Mouse (Mus musculus): ENCODE measurements around the gene Tsga10ip. TPM values are rescaled to one million over a fixed set of nuclear protein-coding genes. Genes with fewer than 3 reads are reported as not detected.
A peak's percentile ranks its signal among the peaks of the same experiment; 100 is the strongest.

The Tsga10ip gene
- polyA plus RNA-seq, 1 experiment from 2014 or later, result 0.15 TPM

DNA sequence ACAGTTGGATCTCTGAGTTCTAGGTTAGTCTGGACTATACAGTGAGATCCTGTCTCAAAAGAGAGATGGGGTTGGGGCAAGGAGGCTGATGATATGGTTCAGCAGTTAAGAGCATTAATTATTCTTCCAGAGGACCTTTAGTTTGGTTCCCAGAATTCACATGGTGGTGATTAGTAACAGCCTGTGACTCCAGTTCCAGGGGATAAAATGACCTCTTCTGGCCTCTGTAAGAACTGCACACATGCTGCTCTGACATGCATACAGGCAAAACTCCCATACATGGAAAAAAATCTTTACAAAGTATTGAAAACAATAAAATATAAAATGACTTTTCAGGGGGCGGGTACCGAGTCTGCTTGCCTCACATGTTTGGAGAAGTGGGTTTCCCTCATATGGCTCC, 25.8 kb upstream of the Tsga10ip start:
- DNase-seq (ENCODE audit: low spot score), result peak; percentile 70
- ATAC-seq (replicated peaks; ENCODE audit: insufficient number of reproducible peaks, low FRiP score, low TSS enrichment, low read depth), result no peak
- H3K9me3 ChIP-seq (replicated peaks; ENCODE audit: control insufficient read depth, low read length), result no peaks in the 10 kb centered on the region
- peaks cover 12% of the 10 kb centered on the region for H3K4me1 ChIP-seq (ENCODE audit: control insufficient read depth, insufficient read depth, low read length)
- H3K36me3 ChIP-seq (replicated peaks; ENCODE audit: control insufficient read depth, insufficient read depth, low read depth, low read length), result peaks cover 4% of the 10 kb centered on the region
- H3K9ac ChIP-seq (replicated peaks; ENCODE audit: low read length), result no peak overlapping the region
- no peak overlapping the region for H3K27ac ChIP-seq (replicated peaks; ENCODE audit: low read depth, low read length)
- H3K27me3 ChIP-seq (ENCODE audit: control insufficient read depth, insufficient read depth, low read length), result no peaks in the 10 kb centered on the region
- no peak overlapping the region for H3K4me2 ChIP-seq (ENCODE audit: low read depth, low read length)
- 87% methylated on average over 2 of the region's 2 CpGs for WGBS
- no peak overlapping the region for H3K4me3 ChIP-seq (ENCODE audit: low read depth, low read length)

DNA sequence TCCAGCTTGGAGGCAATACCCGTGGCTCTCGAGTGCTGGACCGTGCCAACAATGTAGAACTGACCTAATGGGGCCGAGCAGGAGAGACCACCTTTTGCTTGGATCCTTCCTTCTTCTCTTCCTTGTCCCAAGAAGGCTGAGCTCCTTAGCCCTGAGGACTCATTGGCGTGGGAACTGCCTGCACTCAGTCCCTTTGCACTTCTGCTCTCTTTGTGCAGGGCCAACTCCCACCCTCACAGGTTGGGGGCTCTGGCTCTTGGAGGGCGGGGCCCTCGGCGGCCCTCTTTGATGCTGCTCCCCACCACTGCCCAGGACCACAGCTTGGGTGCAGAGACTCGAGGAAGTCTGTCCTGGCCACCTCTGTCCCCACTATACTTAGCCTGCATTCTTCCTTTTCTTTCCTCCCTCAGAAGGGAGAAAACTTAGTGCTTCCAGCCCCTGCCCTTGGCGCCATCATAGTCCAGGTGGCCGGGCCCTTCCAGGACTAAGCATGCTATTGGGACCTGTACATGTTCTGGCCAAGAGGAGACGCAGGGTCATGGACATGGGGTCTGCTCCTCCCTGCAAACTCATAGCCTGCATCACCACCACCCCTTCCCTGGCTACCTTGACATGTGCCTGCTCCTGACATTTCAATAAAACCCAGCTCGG, 24.4 kb upstream of the Tsga10ip start:
- no peak overlapping the region for H3K9ac ChIP-seq (replicated peaks; ENCODE audit: low read length)
- ATAC-seq (replicated peaks; ENCODE audit: insufficient number of reproducible peaks, low FRiP score, low TSS enrichment, low read depth) (no peak), DNase-seq (ENCODE audit: low spot score) (no peak)
- H3K36me3 ChIP-seq (replicated peaks; ENCODE audit: control insufficient read depth, insufficient read depth, low read depth, low read length), result peaks cover 6% of the 10 kb centered on the region
- H3K4me2 ChIP-seq (ENCODE audit: low read depth, low read length), result no peak overlapping the region
- no peaks in the 10 kb centered on the region for H3K27me3 ChIP-seq (ENCODE audit: control insufficient read depth, insufficient read depth, low read length)
- no peak overlapping the region for H3K4me3 ChIP-seq (ENCODE audit: low read depth, low read length)
- no peak overlapping the region for H3K27ac ChIP-seq (replicated peaks; ENCODE audit: low read depth, low read length)
- WGBS, result 91% methylated on average over 13 of the region's 13 CpGs
- H3K4me1 ChIP-seq (ENCODE audit: control insufficient read depth, insufficient read depth, low read length), result peaks cover 13% of the 10 kb centered on the region
- H3K9me3 ChIP-seq (replicated peaks; ENCODE audit: control insufficient read depth, low read length), result no peaks in the 10 kb centered on the region

- H3K9me3 ChIP-seq (replicated peaks; ENCODE audit: control insufficient read depth, low read length), result no peaks in the 10 kb centered on the region
- peaks cover 13% of the 10 kb centered on the region for H3K4me1 ChIP-seq (ENCODE audit: control insufficient read depth, insufficient read depth, low read length)
- H3K4me2 ChIP-seq (ENCODE audit: low read depth, low read length), result peak overlapping the region; percentile 82
- H3K36me3 ChIP-seq (replicated peaks; ENCODE audit: control insufficient read depth, insufficient read depth, low read depth, low read length), result peaks cover 6% of the 10 kb centered on the region
- WGBS, result 90% methylated on average over 18 of the region's 18 CpGs
- no peaks in the 10 kb centered on the region for H3K27me3 ChIP-seq (ENCODE audit: control insufficient read depth, insufficient read depth, low read length)
- ATAC-seq (replicated peaks; ENCODE audit: insufficient number of reproducible peaks, low FRiP score, low TSS enrichment, low read depth) (no peak), DNase-seq (ENCODE audit: low spot score) (no peak)
- H3K4me3 ChIP-seq (ENCODE audit: low read depth, low read length), result peak overlapping the region; percentile 76
- peak overlapping the region; percentile 94 for H3K9ac ChIP-seq (replicated peaks; ENCODE audit: low read length)
- H3K27ac ChIP-seq (replicated peaks; ENCODE audit: low read depth, low read length), result no peak overlapping the region
Measured at GRCm38 (mm10) chr19:5425906-5426565, 23.7 kb upstream of the Tsga10ip start.

GRCm38 (mm10) chr19:5424782-5425741, 22.7 kb upstream of the Tsga10ip start, which contains the start of the genes Drap1 and AI837181:
TSS of gene Drap1 (minus strand) at chr19:5424979.
TSS of gene AI837181 (plus strand) at chr19:5425144.
- peak within 1 kb of the TSS; percentile 84 for H3K4me2 ChIP-seq (ENCODE audit: low read depth, low read length)
- H3K27ac ChIP-seq (replicated peaks; ENCODE audit: low read depth, low read length), result peak within 1 kb of the TSS; percentile 86
- H3K36me3 ChIP-seq (replicated peaks; ENCODE audit: control insufficient read depth, insufficient read depth, low read depth, low read length), result peaks cover 6% of the 10 kb centered on the region
- peak; percentile 97 for DNase-seq (ENCODE audit: low spot score)
- peak within 1 kb of the TSS; percentile 94 for H3K9ac ChIP-seq (replicated peaks; ENCODE audit: low read length)
- no peaks in the 10 kb centered on the region for H3K27me3 ChIP-seq (ENCODE audit: control insufficient read depth, insufficient read depth, low read length)
- no peaks in the 10 kb centered on the region for H3K9me3 ChIP-seq (replicated peaks; ENCODE audit: control insufficient read depth, low read length)
- peak; percentile 88 for ATAC-seq (replicated peaks; ENCODE audit: insufficient number of reproducible peaks, low FRiP score, low TSS enrichment, low read depth)
- peaks cover 13% of the 10 kb centered on the region for H3K4me1 ChIP-seq (ENCODE audit: control insufficient read depth, insufficient read depth, low read length)
- WGBS, result under 1% methylated on average over 63 of the region's 87 CpGs
- H3K4me3 ChIP-seq (ENCODE audit: low read depth, low read length), result peak within 1 kb of the TSS; percentile 76

- no peaks in the 10 kb centered on the region for H3K9me3 ChIP-seq (replicated peaks; ENCODE audit: control insufficient read depth, low read length)
- no peaks in the 10 kb centered on the region for H3K27me3 ChIP-seq (ENCODE audit: control insufficient read depth, insufficient read depth, low read length)
- ATAC-seq (replicated peaks; ENCODE audit: insufficient number of reproducible peaks, low FRiP score, low TSS enrichment, low read depth), result peak; percentile 67
- H3K9ac ChIP-seq (replicated peaks; ENCODE audit: low read length), result peak overlapping the region; percentile 94
- H3K27ac ChIP-seq (replicated peaks; ENCODE audit: low read depth, low read length), result peak overlapping the region; percentile 86
- H3K36me3 ChIP-seq (replicated peaks; ENCODE audit: control insufficient read depth, insufficient read depth, low read depth, low read length), result peaks cover 6% of the 10 kb centered on the region
- H3K4me2 ChIP-seq (ENCODE audit: low read depth, low read length), result peak overlapping the region; percentile 84
- peak overlapping the region; percentile 76 for H3K4me3 ChIP-seq (ENCODE audit: low read depth, low read length)
- peaks cover 13% of the 10 kb centered on the region for H3K4me1 ChIP-seq (ENCODE audit: control insufficient read depth, insufficient read depth, low read length)
- DNase-seq (ENCODE audit: low spot score), result peak; percentile 79
- under 1% methylated on average over 32 of the region's 48 CpGs for WGBS
Measured at GRCm38 (mm10) chr19:5424092-5424781, 21.9 kb upstream of the Tsga10ip start.

DNA sequence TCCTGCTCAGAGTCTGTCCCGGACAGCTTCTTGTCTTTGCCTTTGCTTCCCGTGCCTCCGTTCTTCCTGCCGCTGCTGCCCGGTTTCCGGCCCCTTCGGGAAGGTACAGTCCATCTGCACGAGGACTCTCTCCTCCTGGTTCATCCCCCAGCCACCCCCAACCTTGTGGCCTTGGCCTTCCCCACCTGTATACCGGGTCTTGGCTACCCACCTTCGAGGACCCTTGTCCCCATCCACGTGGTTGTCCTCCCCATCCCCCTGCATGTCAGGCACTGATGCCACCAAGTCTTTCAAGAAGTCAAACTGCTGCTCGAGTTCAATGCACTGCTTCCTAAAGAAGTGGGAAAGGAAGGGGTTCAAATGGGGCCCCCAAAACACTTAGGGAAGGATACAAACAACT, 21.2 kb upstream of the Tsga10ip start:
- H3K36me3 ChIP-seq (replicated peaks; ENCODE audit: control insufficient read depth, insufficient read depth, low read depth, low read length), result peaks cover 6% of the 10 kb centered on the region

GRCm38 (mm10) chr19:5422895-5423443, 20.6 kb upstream of the Tsga10ip start:
- H3K4me3 ChIP-seq (ENCODE audit: low read depth, low read length), result no peak overlapping the region
- 80% methylated on average over 9 of the region's 9 CpGs for WGBS
- H3K36me3 ChIP-seq (replicated peaks; ENCODE audit: control insufficient read depth, insufficient read depth, low read depth, low read length), result peaks cover 6% of the 10 kb centered on the region

More for the DNA sequence above, 21.2 kb upstream of the Tsga10ip start:
- H3K4me1 ChIP-seq (ENCODE audit: control insufficient read depth, insufficient read depth, low read length), result peaks cover 13% of the 10 kb centered on the region
- no peak for ATAC-seq (replicated peaks; ENCODE audit: insufficient number of reproducible peaks, low FRiP score, low TSS enrichment, low read depth)
- peak overlapping the region; percentile 94 for H3K9ac ChIP-seq (replicated peaks; ENCODE audit: low read length)
- no peak for DNase-seq (ENCODE audit: low spot score)
- H3K4me2 ChIP-seq (ENCODE audit: low read depth, low read length), result peak overlapping the region; percentile 84
- WGBS, result 63% methylated on average over 12 of the region's 12 CpGs
- peak overlapping the region; percentile 76 for H3K4me3 ChIP-seq (ENCODE audit: low read depth, low read length)
- H3K27me3 ChIP-seq (ENCODE audit: control insufficient read depth, insufficient read depth, low read length), result no peaks in the 10 kb centered on the region
- no peak overlapping the region for H3K27ac ChIP-seq (replicated peaks; ENCODE audit: low read depth, low read length)
- H3K9me3 ChIP-seq (replicated peaks; ENCODE audit: control insufficient read depth, low read length), result no peaks in the 10 kb centered on the region

More at GRCm38 (mm10) chr19:5422895-5423443, 20.6 kb upstream of the Tsga10ip start:
- Histone ChIP-seq H3K27ac (replicated peaks; ENCODE audit: low read depth, low read length) (no peak overlapping the region), H3K9me3 (replicated peaks; ENCODE audit: control insufficient read depth, low read length) (no peaks in the 10 kb centered on the region), H3K4me1 (ENCODE audit: control insufficient read depth, insufficient read depth, low read length) (peaks cover 13% of the 10 kb centered on the region), H3K4me2 (ENCODE audit: low read depth, low read length) (peak overlapping the region; percentile 84), H3K9ac (replicated peaks; ENCODE audit: low read length) (peak overlapping the region; percentile 94; the same call in 1 of the 2 replicates), H3K27me3 (ENCODE audit: control insufficient read depth, insufficient read depth, low read length) (no peaks in the 10 kb centered on the region)
- ATAC-seq (replicated peaks; ENCODE audit: insufficient number of reproducible peaks, low FRiP score, low TSS enrichment, low read depth), result no peak
- DNase-seq (ENCODE audit: low spot score), result no peak
